ENCODE assay signal across 1 mouse cellular context in the genomic region with DNA sequence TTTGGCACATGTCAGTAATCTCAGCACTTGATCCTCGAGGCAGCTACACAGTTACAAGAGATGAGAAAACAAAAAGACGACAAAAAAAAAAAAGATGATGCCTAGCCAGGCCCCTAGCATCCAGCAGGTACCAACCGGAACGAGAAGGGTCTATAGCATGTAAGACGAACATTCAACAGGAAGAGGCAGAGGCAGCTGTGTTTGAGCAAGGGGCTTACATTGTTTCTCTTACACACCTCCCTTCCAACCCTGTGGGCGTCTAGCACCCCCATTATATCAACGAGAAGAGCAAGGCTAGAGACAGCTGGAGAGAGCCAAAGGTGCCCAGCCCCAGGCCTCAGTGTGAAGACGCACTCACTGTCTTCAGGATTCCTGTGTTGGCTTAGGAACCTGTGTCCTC.
A peak's percentile ranks its signal among the peaks of the same experiment; 100 is the strongest.
TF ChIP-seq lines count a peak whose summit lies in the region.

No protein-coding gene starts in this region.

TF ChIP-seq in MEL, 35 proteins besides CTCF, POLR2A, EP300 and RAD21 (continued from another document):
- TF ChIP-seq BHLHE40 (IDR thresholded peaks at IDR 0.05; ENCODE audit: borderline replicate concordance, low read depth, low read length) (no peak), MYC (IDR thresholded peaks at IDR 0.05; ENCODE audit: low read depth, low read length) (no peak), ZC3H11A (IDR thresholded peaks at IDR 0.05; ENCODE audit: low read depth, low read length) (no peak), MAFK (IDR thresholded peaks at IDR 0.05; ENCODE audit: borderline replicate concordance, low read depth, low read length) (no peak), MAX (IDR thresholded peaks at IDR 0.05; ENCODE audit: low read length) (0 out of 2 replicates have a peak, but pooled peaks have one; percentile 21), CHD1 (IDR thresholded peaks at IDR 0.05; ENCODE audit: low read depth, low read length) (no peak)
